Mouse (Mus musculus): Measurements from ENCODE around the gene Mcemp1. TPM values are rescaled to one million over a fixed set of nuclear protein-coding genes. Genes with fewer than 3 reads are reported as not detected.

Gene Mcemp1
- total RNA-seq (2012; rRNA removed) (not detected in 2 replicates), polyA plus RNA-seq (2012; ENCODE audit: insufficient read depth in 1 of 2, insufficient read length in 2 of 2, low read depth in 1 of 2, low replicate concordance in 2 of 2, missing spikeins in 1 of 2) (not detected)

DNA sequence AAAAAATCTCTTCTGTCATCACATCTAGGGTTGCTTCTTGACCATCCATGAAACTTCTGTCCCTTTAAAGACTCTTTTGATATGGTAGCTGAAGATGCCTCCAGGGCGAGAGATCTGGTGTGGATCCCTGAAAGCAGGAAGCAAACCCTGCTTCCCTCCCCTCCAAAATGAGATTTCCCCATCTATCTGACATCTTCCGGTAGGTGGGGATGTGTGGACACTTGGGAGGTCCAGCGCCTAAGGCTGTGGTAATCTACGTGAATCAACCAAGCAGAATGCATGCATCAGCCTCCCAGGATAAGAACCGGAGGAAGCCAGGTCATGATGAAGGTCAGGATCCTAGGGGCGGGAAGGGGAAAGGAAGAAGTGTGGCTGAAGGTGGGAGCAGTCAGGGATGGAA lies at the start of gene Mcemp1:
Gene Mcemp1, plus strand, starts transcription at position 248 of the 400 bp plus-strand sequence.
- Histone ChIP-seq H3K36me3 (ENCODE audit: control insufficient read depth in 1 of 2, insufficient read depth in 2 of 2, low read length in 2 of 2) (peaks cover 0 to 4% of the 10 kb centered on the region in 2 experiments; a peak in 2 of 4 replicates), H3K9me3 (replicated peaks; ENCODE audit: insufficient read depth, low read length) (no peaks in the 10 kb centered on the region), H3K4me1 (ENCODE audit: control insufficient read depth in 1 of 2, insufficient read depth in 2 of 2, low read length in 2 of 2) (peaks cover 0 to 10% of the 10 kb centered on the region in 2 experiments; a peak in 1 of 4 replicates), H3K79me2 (ENCODE audit: control insufficient read depth, insufficient read depth, low read length, poor library complexity) (no peaks in the 10 kb centered on the region), H3K9ac (ENCODE audit: control insufficient read depth, low read depth, low read length, poor library complexity, severe bottlenecking) (peak within 1 kb of the TSS; percentile 21), H3K27me3 (ENCODE audit: control insufficient read depth in 1 of 2, insufficient read depth in 2 of 2, low read length in 2 of 2) (peaks cover 0 to 4% of the 10 kb centered on the region in 2 experiments; a peak in 1 of 4 replicates), H3K4me3 (ENCODE audit: control insufficient read depth in 1 of 2, insufficient read depth in 1 of 2, low read depth in 2 of 2, low read length in 2 of 2) (no peak within 1 kb of the TSS), H3K27ac (ENCODE audit: control insufficient read depth, low read depth, low read length) (no peak within 1 kb of the TSS)
- no peak for DNase-seq (ENCODE audit: low read depth, low spot score)
- TF ChIP-seq CTCF (IDR thresholded peaks at IDR 0.05 in 2 of 3, conservative IDR thresholded peaks at IDR 0.05 in 1 of 3; ENCODE audit: control insufficient read depth in 1 of 3, insufficient read depth in 1 of 3, low read depth in 2 of 3, low read length in 3 of 3, poor library complexity in 1 of 3, severe bottlenecking in 1 of 3) (no peak), ZNF384 (IDR thresholded peaks at IDR 0.05; ENCODE audit: low read depth, low read length) (no peak), ZC3H11A (IDR thresholded peaks at IDR 0.05; ENCODE audit: low read depth, low read length) (no peak), SMC3 (IDR thresholded peaks at IDR 0.05; ENCODE audit: low read depth, low read length) (no peak), MYB (IDR thresholded peaks at IDR 0.05; ENCODE audit: low read depth, low read length) (no peak), SIN3A (IDR thresholded peaks at IDR 0.05; ENCODE audit: low read length) (no peak), RAD21 (IDR thresholded peaks at IDR 0.05; ENCODE audit: low read depth, low read length) (no peak), TCF12 (IDR thresholded peaks at IDR 0.05; ENCODE audit: low read depth, low read length) (no peak), USF1 (IDR thresholded peaks at IDR 0.05; ENCODE audit: low read depth, low read length) (no peak)

DNA sequence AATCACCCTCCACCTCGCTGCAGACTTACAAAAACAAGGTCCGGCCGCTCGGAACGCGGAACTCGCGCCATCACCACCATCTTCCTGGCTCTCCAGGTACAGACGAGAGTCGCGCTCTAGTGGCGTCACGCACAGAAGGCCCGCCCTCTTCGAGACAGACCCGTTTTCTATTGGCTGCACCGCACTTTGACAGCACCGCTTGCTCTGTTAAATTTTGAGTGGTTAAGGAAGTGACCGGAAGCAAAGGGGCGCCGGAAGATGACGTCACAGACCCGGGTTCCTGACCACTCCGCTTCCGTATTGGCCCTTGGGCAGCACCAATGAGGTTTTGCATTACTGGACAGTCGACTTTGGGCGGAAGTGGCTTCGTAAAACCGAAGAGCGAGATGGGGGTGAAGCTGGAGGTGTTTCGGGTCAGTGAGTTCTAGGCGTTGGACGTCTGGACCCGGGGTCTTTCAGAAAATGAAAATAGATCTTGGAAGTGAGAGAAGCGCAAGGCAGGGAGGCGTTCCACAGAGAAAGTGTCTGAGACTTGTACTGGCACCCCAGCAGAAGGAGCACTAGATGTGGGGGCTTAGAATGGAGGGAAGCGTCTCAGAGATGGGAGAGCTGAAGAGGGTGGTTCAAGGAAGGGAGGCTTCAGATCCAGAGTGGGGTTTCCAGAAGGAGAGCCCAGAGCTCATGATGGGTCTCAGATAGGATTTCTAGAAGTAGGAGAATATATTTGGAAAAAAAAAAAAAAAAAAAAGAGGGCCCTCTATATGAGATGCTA lies 44.2 kb upstream of the Mcemp1 start, which contains the start of the genes Xab2 and Pet100:
Gene Xab2, minus strand, starts transcription at position 118 of the 772 bp plus-strand sequence.
Gene Pet100, plus strand, starts transcription at position 350 of the 772 bp plus-strand sequence.
- Histone ChIP-seq H3K79me2 (ENCODE audit: control insufficient read depth, insufficient read depth, low read length, poor library complexity) (peaks cover 29% of the 10 kb centered on the region), H3K4me1 (ENCODE audit: control insufficient read depth in 1 of 2, insufficient read depth in 2 of 2, low read length in 2 of 2) (peaks cover under 1 to 7% of the 10 kb centered on the region in 2 experiments; a peak in 3 of 4 replicates), H3K27me3 (ENCODE audit: control insufficient read depth in 1 of 2, insufficient read depth in 2 of 2, low read length in 2 of 2) (no peaks in the 10 kb centered on the region), H3K9me3 (replicated peaks; ENCODE audit: insufficient read depth, low read length) (no peaks in the 10 kb centered on the region), H3K27ac (ENCODE audit: control insufficient read depth, low read depth, low read length) (peak within 1 kb of the TSS; percentile 9; the same call in 1 of the 2 replicates), H3K4me3 (ENCODE audit: control insufficient read depth in 1 of 2, insufficient read depth in 1 of 2, low read depth in 2 of 2, low read length in 2 of 2) (peak within 1 kb of the TSS; percentile 89 to 99), H3K9ac (ENCODE audit: control insufficient read depth, low read depth, low read length, poor library complexity, severe bottlenecking) (peak within 1 kb of the TSS; percentile 87), H3K36me3 (ENCODE audit: control insufficient read depth in 1 of 2, insufficient read depth in 2 of 2, low read length in 2 of 2) (peaks cover 2 to 12% of the 10 kb centered on the region in 2 experiments)
- peak; percentile 100 for DNase-seq (ENCODE audit: low read depth, low spot score)
- no peak for TF ChIP-seq BHLHE40 (IDR thresholded peaks at IDR 0.05; ENCODE audit: borderline replicate concordance, low read depth, low read length)
- TF ChIP-seq MAX (IDR thresholded peaks at IDR 0.05; ENCODE audit: low read length), result no peak
- peak; percentile 57; the same call in 1 of the 2 replicates for TF ChIP-seq GABPA (IDR thresholded peaks at IDR 0.05; ENCODE audit: low read depth, low read length)
- peak; percentile 94 for TF ChIP-seq KAT2A (conservative IDR thresholded peaks at IDR 0.05; ENCODE audit: low read depth, low read length)
- TF ChIP-seq RAD21 (IDR thresholded peaks at IDR 0.05; ENCODE audit: low read depth, low read length), result no peak
- peak; percentile 39; the same call in 1 of the 2 replicates for TF ChIP-seq POLR2AphosphoS2 (IDR thresholded peaks at IDR 0.05; ENCODE audit: low read length)
- peak; percentile 49; the same call in 1 of the 2 replicates for TF ChIP-seq NRF1 (IDR thresholded peaks at IDR 0.05; ENCODE audit: insufficient read depth, low read depth, low read length, poor library complexity, severe bottlenecking)
- TF ChIP-seq NELFE (IDR thresholded peaks at IDR 0.05; ENCODE audit: low read depth, low read length), result peak; percentile 60
- TF ChIP-seq POLR2A (IDR thresholded peaks at IDR 0.05; ENCODE audit: control insufficient read depth in 1 of 2, insufficient read depth in 1 of 2, low read depth in 1 of 2, low read length in 2 of 2, poor library complexity in 1 of 2), result peak; percentile 13 to 69; a peak in 2 of 4 replicates
- TF ChIP-seq GATA1 (IDR thresholded peaks at IDR 0.05; ENCODE audit: low read depth, low read length), result 0 out of 2 replicates have a peak, but pooled peaks have one; percentile 4
- no peak; the same call in 1 of the 2 replicates for TF ChIP-seq USF1 (IDR thresholded peaks at IDR 0.05; ENCODE audit: low read depth, low read length)
- TF ChIP-seq MYB (IDR thresholded peaks at IDR 0.05; ENCODE audit: low read depth, low read length), result no peak
- peak; percentile 99 for TF ChIP-seq ELF1 (IDR thresholded peaks at IDR 0.05; ENCODE audit: low read depth, low read length)
- no peak for TF ChIP-seq POLR2AphosphoS5 (IDR thresholded peaks at IDR 0.05; ENCODE audit: borderline replicate concordance, low read depth, low read length)
- TF ChIP-seq TCF12 (IDR thresholded peaks at IDR 0.05; ENCODE audit: low read depth, low read length), result peak; percentile 50; the same call in 1 of the 2 replicates
- TF ChIP-seq SIN3A (IDR thresholded peaks at IDR 0.05; ENCODE audit: low read length), result peak; percentile 100
- peak; percentile 40 for TF ChIP-seq TBP (IDR thresholded peaks at IDR 0.05; ENCODE audit: low read depth, low read length)
- peak; percentile 99 for TF ChIP-seq HCFC1 (IDR thresholded peaks at IDR 0.05; ENCODE audit: low read depth, low read length)
- TF ChIP-seq ZMIZ1 (IDR thresholded peaks at IDR 0.05; ENCODE audit: low read depth, low read length), result peak; percentile 39; the same call in 1 of the 2 replicates
- no peak for TF ChIP-seq ZC3H11A (IDR thresholded peaks at IDR 0.05; ENCODE audit: low read depth, low read length)
- TF ChIP-seq JUND (IDR thresholded peaks at IDR 0.05; ENCODE audit: low read depth, low read length), result peak; percentile 83; the same call in 1 of the 2 replicates
- TF ChIP-seq UBTF (IDR thresholded peaks at IDR 0.05; ENCODE audit: borderline replicate concordance, insufficient read depth, low read depth, low read length), result no peak
- peak; percentile 87 for TF ChIP-seq MXI1 (IDR thresholded peaks at IDR 0.05; ENCODE audit: low read depth, low read length)
- TF ChIP-seq EP300 (IDR thresholded peaks at IDR 0.05; ENCODE audit: low read depth in 1 of 2, low read length in 2 of 2), result no peak
- peak; percentile 62; the same call in 1 of the 2 replicates for TF ChIP-seq MYC (IDR thresholded peaks at IDR 0.05; ENCODE audit: low read depth, low read length)
